Mouse (Mus musculus): ENCODE data around the gene Copg2. TPM values are rescaled to one million over a fixed set of nuclear protein-coding genes. Genes with fewer than 3 reads are reported as not detected.
A peak's percentile ranks its signal among the peaks of the same experiment; 100 is the strongest.
"Not testable (repeated sequence)": the region's sequence is repeated elsewhere in the genome, so short reads cannot be mapped to it uniquely, and the experiment has no call there.

Gene Copg2
- polyA plus RNA-seq, 1 experiment = not detected

GRCm38 (mm10) chr6:30865031-30865678 is 31.4 kb downstream of the Copg2 start:
- no peak overlapping the region for H3K27ac ChIP-seq (ENCODE audit: insufficient read depth, low read depth, low read length)
- H3K4me1 ChIP-seq (ENCODE audit: control insufficient read depth, insufficient read depth, low read length) = no peaks in the 10 kb centered on the region
- 89% methylated on average over 3 of the region's 3 CpGs for WGBS
- no peak overlapping the region for H3K4me3 ChIP-seq (ENCODE audit: insufficient read depth, low read depth, low read length)
- TF ChIP-seq CTCF (IDR thresholded peaks at IDR 0.05; ENCODE audit: insufficient read depth, low read depth, low read length) (no peak), POLR2A (IDR thresholded peaks at IDR 0.05; ENCODE audit: insufficient read depth, low read depth, low read length) (no peak)

- Histone ChIP-seq H3K4me3 (ENCODE audit: insufficient read depth, low read depth, low read length) (no peak overlapping the region), H3K4me1 (ENCODE audit: control insufficient read depth, insufficient read depth, low read length) (no peaks in the 10 kb centered on the region), H3K27ac (ENCODE audit: insufficient read depth, low read depth, low read length) (no peak overlapping the region)
- 96% methylated on average over 7 of the region's 7 CpGs for WGBS
- TF ChIP-seq CTCF (IDR thresholded peaks at IDR 0.05; ENCODE audit: insufficient read depth, low read depth, low read length) (no peak), POLR2A (IDR thresholded peaks at IDR 0.05; ENCODE audit: insufficient read depth, low read depth, low read length) (no peak)
These were observed 40.6 kb downstream of the Copg2 start for GRCm38 (mm10) chr6:30855956-30856355.

- Histone ChIP-seq H3K4me3 (ENCODE audit: insufficient read depth, low read depth, low read length) (no peak overlapping the region), H3K4me1 (ENCODE audit: control insufficient read depth, insufficient read depth, low read length) (no peaks in the 10 kb centered on the region), H3K27ac (ENCODE audit: insufficient read depth, low read depth, low read length) (no peak overlapping the region)
- TF ChIP-seq CTCF (IDR thresholded peaks at IDR 0.05; ENCODE audit: insufficient read depth, low read depth, low read length) = no peak
- no peak for TF ChIP-seq POLR2A (IDR thresholded peaks at IDR 0.05; ENCODE audit: insufficient read depth, low read depth, low read length)
- 92% methylated on average over 2 of the region's 2 CpGs for WGBS
These were observed 41.4 kb downstream of the Copg2 start for GRCm38 (mm10) chr6:30855205-30855604.

GRCm38 (mm10) chr6:30849818-30850217 is 46.8 kb downstream of the Copg2 start:
- TF ChIP-seq CTCF (IDR thresholded peaks at IDR 0.05; ENCODE audit: insufficient read depth, low read depth, low read length) (no peak), POLR2A (IDR thresholded peaks at IDR 0.05; ENCODE audit: insufficient read depth, low read depth, low read length) (no peak)
- no peak overlapping the region for H3K27ac ChIP-seq (ENCODE audit: insufficient read depth, low read depth, low read length)
- WGBS = 66% methylated on average over 2 of the region's 2 CpGs
- H3K4me1 ChIP-seq (ENCODE audit: control insufficient read depth, insufficient read depth, low read length) = no peaks in the 10 kb centered on the region
- no peak overlapping the region for H3K4me3 ChIP-seq (ENCODE audit: insufficient read depth, low read depth, low read length)

- WGBS = 44% methylated on average over 2 of the region's 2 CpGs
- Histone ChIP-seq H3K4me1 (ENCODE audit: control insufficient read depth, insufficient read depth, low read length) (0 out of 2 replicates have a peak, but pooled peaks cover 4% of the 10 kb centered on the region), H3K4me3 (ENCODE audit: insufficient read depth, low read depth, low read length) (no peak overlapping the region)
These were observed 64.4 kb downstream of the Copg2 start for GRCm38 (mm10) chr6:30832241-30832640.

GRCm38 (mm10) chr6:30813626-30814025 is 83.0 kb downstream of the Copg2 start:
- Histone ChIP-seq H3K4me3 (ENCODE audit: insufficient read depth, low read depth, low read length) (no peak overlapping the region), H3K4me1 (ENCODE audit: control insufficient read depth, insufficient read depth, low read length) (no peaks in the 10 kb centered on the region), H3K27ac (ENCODE audit: insufficient read depth, low read depth, low read length) (no peak overlapping the region)
- TF ChIP-seq CTCF (IDR thresholded peaks at IDR 0.05; ENCODE audit: insufficient read depth, low read depth, low read length) (no peak), POLR2A (IDR thresholded peaks at IDR 0.05; ENCODE audit: insufficient read depth, low read depth, low read length) (no peak)

More at GRCm38 (mm10) chr6:30832241-30832640, 64.4 kb downstream of the Copg2 start:
- no peak overlapping the region for H3K27ac ChIP-seq (ENCODE audit: insufficient read depth, low read depth, low read length)
- TF ChIP-seq POLR2A (IDR thresholded peaks at IDR 0.05; ENCODE audit: insufficient read depth, low read depth, low read length) (no peak), CTCF (IDR thresholded peaks at IDR 0.05; ENCODE audit: insufficient read depth, low read depth, low read length) (no peak)

GRCm38 (mm10) chr6:30805053-30805752 is 91.4 kb downstream of the Copg2 start:
- no peak for TF ChIP-seq CTCF (IDR thresholded peaks at IDR 0.05; ENCODE audit: insufficient read depth, low read depth, low read length)
- no peak for TF ChIP-seq POLR2A (IDR thresholded peaks at IDR 0.05; ENCODE audit: insufficient read depth, low read depth, low read length)
- H3K4me3 ChIP-seq (ENCODE audit: insufficient read depth, low read depth, low read length) = no peak overlapping the region
- peaks cover 3% of the 10 kb centered on the region; the same call in 1 of the 2 replicates for H3K4me1 ChIP-seq (ENCODE audit: control insufficient read depth, insufficient read depth, low read length)
- WGBS = 94% methylated on average over 5 of the region's 5 CpGs
- H3K27ac ChIP-seq (ENCODE audit: insufficient read depth, low read depth, low read length) = no peak overlapping the region

GRCm38 (mm10) chr6:30804389-30805052 is 92.1 kb downstream of the Copg2 start:
- not testable (repeated sequence) for H3K4me3 ChIP-seq (ENCODE audit: insufficient read depth, low read depth, low read length); H3K27ac ChIP-seq (ENCODE audit: insufficient read depth, low read depth, low read length); H3K4me1 ChIP-seq (ENCODE audit: control insufficient read depth, insufficient read depth, low read length)
- TF ChIP-seq CTCF (IDR thresholded peaks at IDR 0.05; ENCODE audit: insufficient read depth, low read depth, low read length) = peak; percentile 33; the same call in 1 of the 2 replicates
- 78% methylated on average over 6 of the region's 6 CpGs for WGBS

- H3K4me1 ChIP-seq (ENCODE audit: control insufficient read depth, insufficient read depth, low read length); H3K27ac ChIP-seq (ENCODE audit: insufficient read depth, low read depth, low read length); H3K4me3 ChIP-seq (ENCODE audit: insufficient read depth, low read depth, low read length): not testable (repeated sequence)
- 90% methylated on average over 7 of the region's 7 CpGs for WGBS
These were observed 93.7 kb downstream of the Copg2 start for GRCm38 (mm10) chr6:30802915-30803314.

Measured in olfactory bulb, adult 2 months (tissue).